Mouse (Mus musculus) liver, embryonic 15.5 days (tissue): ENCODE measurements at regions not wholly inside any gene's neighbourhood (a gene's known extent, or its start where the extent isn't known, plus 50 kb on each side); places are given as distances from the start of the nearest gene placed in this dataset.

Source experiments
- ATAC-seq: fragments of 200-750 bp; cut with Nextera tagmentation; 2 replicates; pipeline ENCODE4 v1.8.0; 2017; ENCODE audit warnings: moderate number of reproducible peaks, mild to moderate bottlenecking, moderate library complexity; ENCODE audit not compliant: insufficient read depth
- H3K27ac ChIP-seq: fragments of 300-500 bp; sonication (generic); replicated peaks from 2 replicates; pipeline ENCODE4 v1.5.1; 2015; ENCODE audit warnings: mild to moderate bottlenecking, inconsistent platforms
- H3K27me3 ChIP-seq: fragments of 300-500 bp; sonication (generic); 2 replicates; pipeline ENCODE4 v1.6.1; 2015; ENCODE audit warnings: mild to moderate bottlenecking, inconsistent platforms
- H3K36me3 ChIP-seq: fragments of 300-500 bp; sonication (generic); replicated peaks from 2 replicates; pipeline ENCODE4 v1.6.1; 2015; ENCODE audit warnings: moderate library complexity, mild to moderate bottlenecking, inconsistent platforms
- H3K4me1 ChIP-seq: fragments of 300-500 bp; sonication (generic); replicated peaks from 2 replicates; pipeline ENCODE4 v1.6.1; 2015; ENCODE audit warnings: inconsistent platforms
- H3K4me2 ChIP-seq: fragments of 300-500 bp; sonication (generic); 2 replicates; pipeline ENCODE4 v1.6.1; 2015; ENCODE audit warnings: moderate library complexity, mild to moderate bottlenecking, inconsistent platforms
- H3K4me3 ChIP-seq: fragments of 300-500 bp; sonication (generic); replicated peaks from 2 replicates; pipeline ENCODE4 v1.5.1; 2015; ENCODE audit warnings: mild to moderate bottlenecking, inconsistent platforms
- H3K9ac ChIP-seq: fragments of 300-500 bp; sonication (generic); 2 replicates; pipeline ENCODE4 v1.6.1; 2015; ENCODE audit warnings: moderate library complexity, mild to moderate bottlenecking, inconsistent platforms
- H3K9me3 ChIP-seq: fragments of 300-500 bp; sonication (generic); replicated peaks from 2 replicates; pipeline ENCODE4 v1.6.1; 2016; ENCODE audit warnings: inconsistent platforms
- WGBS: fragments of 180-500 bp; shearing (Covaris S2); methylation state at CpG from one replicate; pipeline ENCODE4 v1.1.7; 2015; ENCODE audit warnings: mixed read lengths; ENCODE audit not compliant: insufficient replicate concordance; 5-methylcytosine and 5-hydroxymethylcytosine counted together

DNA sequence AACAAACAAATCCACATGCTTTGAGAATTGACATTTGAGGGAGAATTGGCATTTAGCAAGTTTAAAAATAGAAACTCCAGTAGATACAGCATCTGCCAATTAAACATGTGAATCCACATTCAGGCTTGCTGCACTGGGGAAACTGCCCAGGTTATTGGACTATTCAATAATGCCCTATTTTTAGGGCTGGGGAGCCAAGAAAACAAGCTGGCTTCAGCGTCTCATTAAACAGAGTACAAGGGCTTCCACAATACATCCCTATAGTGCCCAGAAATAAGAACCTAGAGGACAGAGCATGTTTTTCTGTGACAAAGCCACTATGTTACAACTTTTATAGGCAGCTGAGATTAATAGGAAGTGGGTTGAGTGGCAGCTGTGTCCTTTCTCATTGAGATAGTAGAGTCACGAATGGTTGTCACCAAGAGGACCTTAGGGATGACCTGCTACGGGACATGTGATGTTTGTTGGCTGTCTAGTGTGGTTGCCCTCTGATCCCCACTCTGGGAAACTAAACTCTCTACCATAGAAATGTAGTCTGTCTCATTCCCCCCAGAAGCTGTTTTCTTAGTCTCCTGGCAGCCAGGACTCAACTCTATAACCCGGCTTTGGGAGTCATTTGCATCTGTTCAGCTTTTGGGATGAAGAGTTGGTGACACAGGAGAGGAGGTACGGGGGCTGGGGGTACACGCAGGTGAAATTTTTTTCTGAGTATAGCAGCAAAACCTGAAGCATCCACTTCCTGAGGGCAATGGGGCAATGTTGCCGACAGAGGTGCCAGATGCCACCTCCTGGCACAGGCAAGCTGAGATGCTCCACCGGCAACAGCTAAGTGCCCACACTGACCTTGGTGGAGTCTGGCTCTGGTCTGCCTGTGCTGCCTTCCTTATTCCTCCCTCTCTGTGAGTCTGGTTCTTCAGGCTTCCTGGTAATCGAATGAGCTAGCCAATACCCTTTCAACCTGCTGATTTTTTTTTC is 53.0 kb upstream of the Usp24 start:
- no peaks in the 10 kb centered on the region for H3K36me3 ChIP-seq
- 60% methylated on average over 9 of the region's 9 CpGs for WGBS
- no peaks in the 10 kb centered on the region for H3K9me3 ChIP-seq
- no peak overlapping the region for H3K27ac ChIP-seq
- no peak overlapping the region for H3K4me2 ChIP-seq
- no peak overlapping the region for H3K9ac ChIP-seq
- no peaks in the 10 kb centered on the region; the same call in 1 of the 2 replicates for H3K4me1 ChIP-seq
- no peak for ATAC-seq
- no peaks in the 10 kb centered on the region for H3K27me3 ChIP-seq
- H3K4me3 ChIP-seq: no peak overlapping the region
